16 mouse cellular contexts compared by ENCODE assay signal in genomic region chr16:26604621-26605020, GRCm38 (mm10).
"Had no signal": no experiment of that assay in that cellular context is flagged by ENCODE, and none has a peak within 500 bp of the region (broad histone marks: within the 10 kb centered on the region; RNA-seq: fewer than 3 reads in every experiment).

No protein-coding gene starts in this region.

- H3K4me3 ChIP-seq: megakaryocyte, embryonic 14.5 days; midbrain, embryonic 13.5 days; midbrain, embryonic 15.5 days; neural tube, embryonic 12.5 days; stomach, embryonic 15.5 days had no signal

- ATAC-seq: midbrain, embryonic 13.5 days; midbrain, embryonic 15.5 days had no signal

- DNase-seq: lung, adult 18-20 months; lung, embryonic 14.5 days; lung, postnatal 10 days; lung, postnatal 36 days; right cerebral cortex, postnatal 14 days; thymus, adult 2 months; thymus, postnatal 25 days; thymus, postnatal 4 days had no signal

- H3K4me1 ChIP-seq: megakaryocyte, embryonic 14.5 days; midbrain, embryonic 13.5 days; midbrain, embryonic 15.5 days; neural tube, embryonic 12.5 days; stomach, embryonic 15.5 days had no signal

- H3K36me3 ChIP-seq: midbrain, embryonic 13.5 days; midbrain, embryonic 15.5 days; neural tube, embryonic 12.5 days; stomach, embryonic 15.5 days had no signal

- H3K9me3 ChIP-seq: midbrain, embryonic 13.5 days; midbrain, embryonic 15.5 days; neural tube, embryonic 12.5 days; stomach, embryonic 15.5 days had no signal

- H3K27ac ChIP-seq: macrophage; midbrain, embryonic 13.5 days; midbrain, embryonic 15.5 days; neural tube, embryonic 12.5 days; stomach, embryonic 15.5 days; stomach, postnatal 0 days had no signal

- H3K27me3 ChIP-seq: megakaryocyte, embryonic 14.5 days; midbrain, embryonic 13.5 days; midbrain, embryonic 15.5 days; neural tube, embryonic 12.5 days; stomach, embryonic 15.5 days had no signal

- H3K9ac ChIP-seq: lung, embryonic 14.5 days; midbrain, embryonic 13.5 days; midbrain, embryonic 15.5 days; neural tube, embryonic 12.5 days; stomach, embryonic 15.5 days had no signal

- H3K4me2 ChIP-seq: lung, embryonic 14.5 days; midbrain, embryonic 11.5 days; midbrain, embryonic 13.5 days; midbrain, embryonic 15.5 days; neural tube, embryonic 12.5 days; stomach, embryonic 15.5 days had no signal
